Mouse (Mus musculus) G1E (cell line): ENCODE results near the gene Angptl4.

ENCODE experiments used
- CTCF ChIP-seq: IDR thresholded peaks from 2 replicates; pipeline ENCODE4 v1.5.1; 2012; ENCODE audit warnings: low read depth, low read length, inconsistent platforms, mixed read lengths
- GATA1 ChIP-seq: IDR thresholded peaks from 2 replicates; pipeline ENCODE4 v1.6.1; 2012; ENCODE audit warnings: borderline replicate concordance, low read length, inconsistent platforms, mixed read lengths
- GATA2 ChIP-seq: IDR thresholded peaks from 2 replicates; pipeline ENCODE4 v1.6.1; 2012; ENCODE audit warnings: low read depth, low read length, inconsistent platforms, borderline replicate concordance
- POLR2AphosphoS5 ChIP-seq: IDR thresholded peaks from 2 replicates; pipeline ENCODE4 v1.6.1; 2012; ENCODE audit warnings: low read depth, low read length, inconsistent platforms; ENCODE audit not compliant: insufficient replicate concordance
- TAL1 ChIP-seq: conservative IDR thresholded peaks from 2 replicates; pipeline ENCODE4 v1.6.1; 2012; ENCODE audit warnings: low read depth, low read length, inconsistent platforms, mixed read lengths

GRCm38 (mm10) chr17:33804205-33804604 lies 22.6 kb upstream of the Angptl4 start:
- TF ChIP-seq CTCF (no peak), GATA1 (no peak), TAL1 (no peak), POLR2AphosphoS5 (no peak), GATA2 (no peak)
